Mouse (Mus musculus): ENCODE measurements around the gene Oscp1. TPM values are rescaled to one million over a fixed set of nuclear protein-coding genes. Genes with fewer than 3 reads are reported as not detected.

Oscp1 gene
- polyA plus RNA-seq, 1 experiment: 0.37 TPM

DNA sequence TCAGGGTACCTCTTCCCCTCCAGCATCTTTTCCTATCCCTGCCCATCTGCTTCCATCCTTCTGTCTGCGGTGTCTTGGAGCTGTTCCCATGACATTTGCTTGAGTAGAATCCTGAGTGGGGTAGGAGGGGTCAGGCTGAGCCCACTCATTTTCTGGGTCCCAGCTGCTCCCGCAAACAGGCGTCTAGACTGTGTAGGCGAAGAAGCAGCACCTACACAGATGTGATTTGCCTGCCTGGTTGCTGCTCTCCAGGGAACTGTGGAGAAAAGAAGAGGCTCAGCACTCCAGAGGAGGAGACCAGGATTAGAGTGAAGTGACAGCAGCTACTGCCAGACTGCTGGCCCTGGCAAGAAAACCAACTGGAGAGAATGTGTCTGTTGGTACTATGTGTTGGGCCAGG is 60.3 kb downstream of the Oscp1 start:
- H3K36me3 ChIP-seq (ENCODE audit: control insufficient read depth, insufficient read depth, low read length): peaks cover 16% of the 10 kb centered on the region
- H3K27me3 ChIP-seq (ENCODE audit: control insufficient read depth, insufficient read depth, low read length): no peaks in the 10 kb centered on the region
- no peak overlapping the region for H3K27ac ChIP-seq (ENCODE audit: insufficient read depth, low read depth, low read length)
- peaks cover 3% of the 10 kb centered on the region for H3K4me1 ChIP-seq (ENCODE audit: control insufficient read depth, insufficient read depth, insufficient read length, low read length)
- no peak for TF ChIP-seq POLR2A (IDR thresholded peaks at IDR 0.05; ENCODE audit: low read depth, low read length)
- TF ChIP-seq CTCF (IDR thresholded peaks at IDR 0.05; ENCODE audit: extremely low read depth, insufficient read length, insufficient replicate concordance, low read depth, low read length): no peak
- H3K4me3 ChIP-seq (ENCODE audit: low read depth, low read length): no peak overlapping the region
- 90% methylated on average over 4 of the region's 4 CpGs for WGBS

- Histone ChIP-seq H3K27ac (ENCODE audit: insufficient read depth, low read depth, low read length) (no peak overlapping the region), H3K4me1 (ENCODE audit: control insufficient read depth, insufficient read depth, insufficient read length, low read length) (no peaks in the 10 kb centered on the region), H3K27me3 (ENCODE audit: control insufficient read depth, insufficient read depth, low read length) (no peaks in the 10 kb centered on the region), H3K36me3 (ENCODE audit: control insufficient read depth, insufficient read depth, low read length) (peaks cover 19% of the 10 kb centered on the region), H3K4me3 (ENCODE audit: low read depth, low read length) (no peak overlapping the region)
- 81% methylated on average over 1 of the region's 1 CpGs for WGBS
- TF ChIP-seq CTCF (IDR thresholded peaks at IDR 0.05; ENCODE audit: extremely low read depth, insufficient read length, insufficient replicate concordance, low read depth, low read length): no peak
- TF ChIP-seq POLR2A (IDR thresholded peaks at IDR 0.05; ENCODE audit: low read depth, low read length): no peak
Measured at GRCm38 (mm10) chr4:126119051-126119450, 60.7 kb downstream of the Oscp1 start.

GRCm38 (mm10) chr4:126120052-126120451 is 61.7 kb downstream of the Oscp1 start:
- no peaks in the 10 kb centered on the region for H3K27me3 ChIP-seq (ENCODE audit: control insufficient read depth, insufficient read depth, low read length)
- peaks cover 26% of the 10 kb centered on the region for H3K36me3 ChIP-seq (ENCODE audit: control insufficient read depth, insufficient read depth, low read length)
- no peak overlapping the region for H3K4me3 ChIP-seq (ENCODE audit: low read depth, low read length)
- no peak for TF ChIP-seq POLR2A (IDR thresholded peaks at IDR 0.05; ENCODE audit: low read depth, low read length)
- TF ChIP-seq CTCF (IDR thresholded peaks at IDR 0.05; ENCODE audit: extremely low read depth, insufficient read length, insufficient replicate concordance, low read depth, low read length): no peak
- 89% methylated on average over 5 of the region's 5 CpGs for WGBS
- H3K27ac ChIP-seq (ENCODE audit: insufficient read depth, low read depth, low read length): no peak overlapping the region
- H3K4me1 ChIP-seq (ENCODE audit: control insufficient read depth, insufficient read depth, insufficient read length, low read length): no peaks in the 10 kb centered on the region

DNA sequence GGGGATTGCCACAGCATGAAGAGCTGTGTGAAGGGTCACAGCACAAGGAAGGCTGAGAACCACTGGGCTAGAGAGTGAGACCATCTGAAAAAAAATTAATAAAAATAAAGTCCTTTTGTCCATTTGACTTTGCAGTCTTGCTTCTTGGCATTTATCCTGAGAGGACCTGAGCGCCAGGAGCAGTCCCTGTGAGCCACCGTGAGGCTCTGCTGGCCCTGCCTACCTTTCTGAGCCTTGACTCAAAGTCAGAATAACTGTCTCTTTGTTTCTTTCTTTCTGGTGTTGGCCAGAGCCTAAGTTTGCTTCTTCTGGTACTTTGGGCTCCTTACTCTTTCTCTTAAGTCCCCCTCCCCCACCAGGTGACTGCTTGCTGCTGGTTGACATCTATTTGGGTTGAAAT is 62.1 kb downstream of the Oscp1 start:
- Histone ChIP-seq H3K27me3 (ENCODE audit: control insufficient read depth, insufficient read depth, low read length) (no peaks in the 10 kb centered on the region), H3K4me3 (ENCODE audit: low read depth, low read length) (no peak overlapping the region), H3K4me1 (ENCODE audit: control insufficient read depth, insufficient read depth, insufficient read length, low read length) (no peaks in the 10 kb centered on the region), H3K36me3 (ENCODE audit: control insufficient read depth, insufficient read depth, low read length) (peaks cover 28% of the 10 kb centered on the region), H3K27ac (ENCODE audit: insufficient read depth, low read depth, low read length) (no peak overlapping the region)
- WGBS: 90% methylated on average over 2 of the region's 2 CpGs
- no peak for TF ChIP-seq POLR2A (IDR thresholded peaks at IDR 0.05; ENCODE audit: low read depth, low read length)
- TF ChIP-seq CTCF (IDR thresholded peaks at IDR 0.05; ENCODE audit: extremely low read depth, insufficient read length, insufficient replicate concordance, low read depth, low read length): no peak

DNA sequence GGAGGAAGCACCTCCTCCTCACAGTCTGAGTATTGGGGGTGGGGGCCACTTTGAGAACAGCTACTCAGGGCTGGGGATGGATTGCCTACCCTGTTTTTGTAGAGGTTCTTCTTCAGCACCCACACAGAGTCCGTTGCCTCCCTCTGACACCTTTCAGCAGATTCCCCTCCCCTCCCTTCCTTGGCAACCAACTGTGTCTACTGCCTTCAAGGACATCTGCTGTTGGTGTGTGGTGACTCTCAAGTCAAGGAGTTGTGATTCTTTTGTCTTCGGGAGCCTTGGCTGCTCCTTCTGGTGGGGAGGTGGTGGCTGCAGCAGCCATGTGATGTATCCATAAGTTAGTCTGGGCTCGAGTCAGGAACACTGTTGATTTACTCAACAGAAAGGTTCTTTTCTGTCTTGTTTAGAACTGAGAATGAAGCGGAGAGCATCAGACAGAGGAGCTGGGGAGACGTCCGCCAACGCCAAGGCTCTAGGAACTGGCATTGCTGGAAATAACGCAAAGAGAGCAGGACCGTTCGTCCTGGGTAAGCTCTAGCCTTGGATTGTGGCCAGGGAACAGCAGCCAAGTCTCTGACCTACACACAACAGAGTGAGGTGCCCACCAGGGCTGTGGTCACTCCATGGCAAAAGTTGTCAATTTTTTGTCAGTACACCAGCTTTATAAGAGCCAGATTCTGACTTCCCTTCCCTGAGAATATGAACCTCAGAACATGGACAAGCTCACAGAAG is 65.1 kb downstream of the Oscp1 start:
- TF ChIP-seq CTCF (IDR thresholded peaks at IDR 0.05; ENCODE audit: extremely low read depth, insufficient read length, insufficient replicate concordance, low read depth, low read length): no peak
- no peak for TF ChIP-seq POLR2A (IDR thresholded peaks at IDR 0.05; ENCODE audit: low read depth, low read length)
- 83% methylated on average over 10 of the region's 10 CpGs for WGBS
- H3K27ac ChIP-seq (ENCODE audit: insufficient read depth, low read depth, low read length): no peak overlapping the region

DNA sequence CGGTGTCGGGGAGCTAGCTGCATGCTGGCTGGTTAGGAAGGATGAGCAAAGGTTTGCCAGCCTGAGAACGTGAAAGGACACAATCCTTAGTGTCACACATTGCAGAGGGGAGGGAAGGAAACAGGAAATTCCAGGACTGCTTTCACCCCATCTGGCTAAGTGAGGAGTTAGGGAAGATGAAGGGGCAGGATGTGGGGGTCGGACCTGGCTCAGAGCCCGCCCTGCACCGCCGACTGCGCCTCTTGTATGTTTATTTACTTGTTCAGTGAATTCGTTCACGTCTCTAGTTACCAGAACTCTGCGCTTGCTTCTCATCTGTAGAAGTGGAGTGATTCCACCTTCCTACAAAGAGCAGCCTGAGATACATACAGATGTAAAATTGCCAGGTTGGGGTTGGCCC is 72.1 kb downstream of the Oscp1 start:
- H3K4me3 ChIP-seq (ENCODE audit: low read depth, low read length): no peak overlapping the region
- peaks cover 65% of the 10 kb centered on the region for H3K36me3 ChIP-seq (ENCODE audit: control insufficient read depth, insufficient read depth, low read length)
- peaks cover 10% of the 10 kb centered on the region; the same call in 1 of the 2 replicates for H3K4me1 ChIP-seq (ENCODE audit: control insufficient read depth, insufficient read depth, insufficient read length, low read length)
- H3K27ac ChIP-seq (ENCODE audit: insufficient read depth, low read depth, low read length): peak overlapping the region; percentile 52
- H3K27me3 ChIP-seq (ENCODE audit: control insufficient read depth, insufficient read depth, low read length): no peaks in the 10 kb centered on the region
- WGBS: 75% methylated on average over 11 of the region's 11 CpGs
- TF ChIP-seq CTCF (IDR thresholded peaks at IDR 0.05; ENCODE audit: extremely low read depth, insufficient read length, insufficient replicate concordance, low read depth, low read length) (no peak), POLR2A (IDR thresholded peaks at IDR 0.05; ENCODE audit: low read depth, low read length) (no peak)

More for the DNA sequence above, 65.1 kb downstream of the Oscp1 start:
- peaks cover 42% of the 10 kb centered on the region for H3K36me3 ChIP-seq (ENCODE audit: control insufficient read depth, insufficient read depth, low read length)
- H3K27me3 ChIP-seq (ENCODE audit: control insufficient read depth, insufficient read depth, low read length): no peaks in the 10 kb centered on the region
- no peaks in the 10 kb centered on the region for H3K4me1 ChIP-seq (ENCODE audit: control insufficient read depth, insufficient read depth, insufficient read length, low read length)
- no peak overlapping the region for H3K4me3 ChIP-seq (ENCODE audit: low read depth, low read length)

DNA sequence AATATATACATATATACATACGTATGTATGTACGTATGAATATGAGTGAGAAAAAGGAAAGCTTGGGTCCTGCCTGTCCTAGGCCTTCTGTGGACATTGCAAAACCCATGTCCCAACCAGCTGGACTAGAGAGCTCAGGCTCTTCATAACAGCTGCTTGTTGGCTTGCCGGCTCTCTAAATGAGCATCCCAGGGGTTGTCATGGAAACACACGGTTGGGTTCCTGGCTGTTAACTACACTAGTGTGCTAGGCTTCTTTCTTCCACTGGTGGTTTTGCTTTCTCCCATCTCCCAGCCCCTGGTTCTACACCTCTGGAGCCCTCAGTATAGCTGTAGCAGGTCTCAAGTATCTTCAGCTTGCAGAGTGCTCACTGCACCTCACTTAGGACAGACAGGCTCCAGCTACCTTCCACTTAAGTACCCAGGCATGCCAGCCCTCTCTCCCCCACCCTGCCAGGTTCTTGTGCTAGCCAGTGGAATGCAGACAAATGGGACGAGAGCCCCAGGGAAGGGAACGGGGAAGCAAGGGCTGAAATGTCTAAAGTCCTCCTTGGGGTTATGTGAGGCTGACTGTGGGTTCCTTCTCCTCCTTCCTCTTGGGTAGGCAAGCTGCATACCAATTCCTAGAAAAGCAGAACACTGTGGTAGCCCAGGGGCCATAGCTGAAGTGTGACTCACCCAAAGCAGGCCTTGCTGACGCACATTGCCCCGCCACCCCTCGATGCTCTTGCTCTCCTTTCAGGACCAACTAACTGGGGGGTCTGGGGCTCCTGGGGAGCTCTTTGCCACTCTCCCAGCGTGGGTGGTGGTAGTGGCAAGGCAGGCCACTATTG is 73.1 kb downstream of the Oscp1 start:
- Histone ChIP-seq H3K27ac (ENCODE audit: insufficient read depth, low read depth, low read length) (peak overlapping the region; percentile 92), H3K4me1 (ENCODE audit: control insufficient read depth, insufficient read depth, insufficient read length, low read length) (peaks cover 10% of the 10 kb centered on the region; the same call in 1 of the 2 replicates), H3K27me3 (ENCODE audit: control insufficient read depth, insufficient read depth, low read length) (no peaks in the 10 kb centered on the region), H3K36me3 (ENCODE audit: control insufficient read depth, insufficient read depth, low read length) (peaks cover 65% of the 10 kb centered on the region), H3K4me3 (ENCODE audit: low read depth, low read length) (no peak overlapping the region)
- TF ChIP-seq POLR2A (IDR thresholded peaks at IDR 0.05; ENCODE audit: low read depth, low read length) (no peak), CTCF (IDR thresholded peaks at IDR 0.05; ENCODE audit: extremely low read depth, insufficient read length, insufficient replicate concordance, low read depth, low read length) (no peak)
- WGBS: 69% methylated on average over 10 of the region's 10 CpGs
